Mouse (Mus musculus) midbrain, embryonic 12.5 days (tissue): Measurements from ENCODE around the gene Snn. TPM values are rescaled to one million over a fixed set of nuclear protein-coding genes. Genes with fewer than 3 reads are reported as not detected.

Experiments
- ATAC-seq: fragments of 200-750 bp; cut with Nextera tagmentation; 2 replicates; pipeline ENCODE4 v1.8.0; 2017; ENCODE audit warnings: low read depth, moderate TSS enrichment, moderate library complexity; ENCODE audit not compliant: low FRiP score
- H3K27ac ChIP-seq: fragments of 300-500 bp; sonication (generic); replicated peaks from 2 replicates; pipeline ENCODE4 v1.5.1; 2016; ENCODE audit warnings: mild to moderate bottlenecking
- H3K27me3 ChIP-seq: fragments of 300-500 bp; sonication (generic); 2 replicates; pipeline ENCODE4 v1.6.1; 2016; ENCODE audit warnings: mild to moderate bottlenecking
- H3K36me3 ChIP-seq: fragments of 300-500 bp; sonication (generic); 2 replicates; pipeline ENCODE4 v1.6.1; 2016
- H3K4me1 ChIP-seq: fragments of 300-500 bp; sonication (generic); 2 replicates; pipeline ENCODE4 v1.6.1; 2016
- H3K4me2 ChIP-seq: fragments of 300-500 bp; sonication (generic); replicated peaks from 2 replicates; pipeline ENCODE4 v1.6.1; 2016; ENCODE audit warnings: mild to moderate bottlenecking, moderate library complexity
- H3K4me3 ChIP-seq: fragments of 300-500 bp; sonication (generic); 2 replicates; pipeline ENCODE4 v1.5.1; 2016; ENCODE audit warnings: mild to moderate bottlenecking
- H3K9ac ChIP-seq: fragments of 300-500 bp; sonication (generic); replicated peaks from 2 replicates; pipeline ENCODE4 v1.6.1; 2016; ENCODE audit warnings: mild to moderate bottlenecking, moderate library complexity
- H3K9me3 ChIP-seq: fragments of 300-500 bp; sonication (generic); 2 replicates; pipeline ENCODE4 v1.6.1; 2016; ENCODE audit warnings: mild to moderate bottlenecking
- WGBS: fragments of 180-500 bp; shearing (Covaris S2); methylation state at CpG from one replicate; pipeline ENCODE4 v1.1.7; 2016; 5-methylcytosine and 5-hydroxymethylcytosine counted together
- polyA plus RNA-seq: library from polyadenylated mRNA; unstranded; fragments of >200 nt; fragmentation: Nextera tagmentation; extraction: Ambion mirVana; gene quantifications from 2 replicates; pipeline ENCODE4 v1.2.1, GENCODE M21; 2016

Snn gene
- polyA plus RNA-seq, 1 experiment from 2014 or later: 113 TPM

- Histone ChIP-seq H3K27ac (no peak overlapping the region), H3K4me1 (no peaks in the 10 kb centered on the region), H3K27me3 (no peaks in the 10 kb centered on the region), H3K9me3 (no peaks in the 10 kb centered on the region), H3K9ac (no peak overlapping the region), H3K4me2 (no peak overlapping the region), H3K4me3 (no peak overlapping the region), H3K36me3 (no peaks in the 10 kb centered on the region)
- WGBS: 66% methylated on average over 6 of the region's 6 CpGs
- ATAC-seq: no peak
These were observed 6.3 kb upstream of the Snn start for GRCm38 (mm10) chr16:11054409-11054808.

GRCm38 (mm10) chr16:11054871-11055270, 5.9 kb upstream of the Snn start:
- no peaks in the 10 kb centered on the region for H3K36me3 ChIP-seq
- no peak for ATAC-seq
- H3K27me3 ChIP-seq: no peaks in the 10 kb centered on the region
- WGBS: 88% methylated on average over 6 of the region's 6 CpGs
- H3K9me3 ChIP-seq: no peaks in the 10 kb centered on the region
- no peak overlapping the region for H3K4me3 ChIP-seq
- H3K4me2 ChIP-seq: no peak overlapping the region
- H3K27ac ChIP-seq: no peak overlapping the region
- H3K9ac ChIP-seq: no peak overlapping the region
- H3K4me1 ChIP-seq: no peaks in the 10 kb centered on the region

DNA sequence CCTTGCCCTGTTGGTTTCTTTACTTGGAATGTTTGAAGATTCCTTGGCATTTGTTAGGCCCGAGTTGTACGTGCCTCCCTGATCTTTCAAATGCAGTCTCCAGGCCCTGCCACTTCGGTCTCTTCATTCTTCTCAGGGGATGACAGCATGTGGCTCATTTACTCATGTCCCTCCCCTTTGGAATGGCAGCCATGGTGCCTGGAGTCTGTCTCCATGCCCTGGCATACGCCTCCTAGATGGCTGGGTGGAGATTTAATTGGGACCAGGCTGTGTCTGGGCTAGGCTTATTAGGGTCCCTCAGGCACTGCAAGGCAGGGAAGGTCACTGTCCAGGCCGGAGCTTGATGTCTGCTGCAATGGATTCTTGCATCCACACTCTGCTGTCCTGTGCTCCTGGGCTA, 4.8 kb upstream of the Snn start:
- H3K9ac ChIP-seq: no peak overlapping the region
- H3K4me2 ChIP-seq: no peak overlapping the region
- H3K36me3 ChIP-seq: no peaks in the 10 kb centered on the region
- ATAC-seq: no peak
- no peaks in the 10 kb centered on the region for H3K4me1 ChIP-seq
- H3K27me3 ChIP-seq: no peaks in the 10 kb centered on the region
- no peak overlapping the region for H3K4me3 ChIP-seq
- WGBS: 76% methylated on average over 5 of the region's 5 CpGs
- no peaks in the 10 kb centered on the region for H3K9me3 ChIP-seq
- H3K27ac ChIP-seq: no peak overlapping the region

GRCm38 (mm10) chr16:11062794-11063721, 2.3 kb downstream of the Snn start:
- no peak overlapping the region for H3K4me3 ChIP-seq
- no peaks in the 10 kb centered on the region for H3K27me3 ChIP-seq
- H3K36me3 ChIP-seq: no peaks in the 10 kb centered on the region
- H3K27ac ChIP-seq: peak overlapping the region; percentile 75
- no peak overlapping the region; the same call in 1 of the 2 replicates for H3K4me2 ChIP-seq
- H3K9ac ChIP-seq: peak overlapping the region; percentile 32; the same call in 1 of the 2 replicates
- H3K9me3 ChIP-seq: no peaks in the 10 kb centered on the region
- no peak; the same call in 1 of the 2 replicates for ATAC-seq
- WGBS: 20% methylated on average over 13 of the region's 13 CpGs
- H3K4me1 ChIP-seq: peaks cover 37% of the 10 kb centered on the region

- WGBS: 95% methylated on average over 4 of the region's 4 CpGs
- Histone ChIP-seq H3K9ac (no peak overlapping the region), H3K4me2 (no peak overlapping the region), H3K4me3 (no peak overlapping the region), H3K36me3 (no peaks in the 10 kb centered on the region), H3K27me3 (no peaks in the 10 kb centered on the region), H3K9me3 (no peaks in the 10 kb centered on the region), H3K27ac (no peak overlapping the region), H3K4me1 (peaks cover 49% of the 10 kb centered on the region)
- no peak for ATAC-seq
These were observed 3.6 kb downstream of the Snn start for GRCm38 (mm10) chr16:11064341-11064740.

DNA sequence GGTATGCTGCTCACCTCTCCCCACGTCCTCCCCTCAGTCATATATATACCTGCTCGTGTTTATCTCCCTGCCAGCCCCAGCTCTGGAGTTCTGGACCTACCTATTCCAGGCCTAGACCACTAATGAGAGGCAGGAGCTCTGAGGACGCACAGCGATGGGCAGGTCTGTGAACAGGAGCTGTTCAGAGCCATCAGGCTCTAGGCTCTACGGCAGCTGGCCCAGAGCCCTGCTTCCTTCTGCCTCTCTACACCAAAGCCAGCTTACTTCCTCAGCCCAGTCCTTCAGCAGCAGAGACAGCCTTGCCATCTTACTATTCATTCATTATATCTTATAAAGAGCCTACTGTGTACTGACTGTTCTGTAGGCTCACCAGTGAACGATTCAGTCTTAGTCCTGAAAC, 4.0 kb downstream of the Snn start:
- ATAC-seq: no peak
- Histone ChIP-seq H3K27me3 (no peaks in the 10 kb centered on the region), H3K4me2 (peak overlapping the region; percentile 87; the same call in 1 of the 2 replicates), H3K36me3 (no peaks in the 10 kb centered on the region), H3K27ac (no peak overlapping the region), H3K4me1 (peaks cover 53% of the 10 kb centered on the region), H3K9ac (no peak overlapping the region), H3K4me3 (no peak overlapping the region; the same call in 1 of the 2 replicates), H3K9me3 (no peaks in the 10 kb centered on the region)
- WGBS: 94% methylated on average over 6 of the region's 6 CpGs

DNA sequence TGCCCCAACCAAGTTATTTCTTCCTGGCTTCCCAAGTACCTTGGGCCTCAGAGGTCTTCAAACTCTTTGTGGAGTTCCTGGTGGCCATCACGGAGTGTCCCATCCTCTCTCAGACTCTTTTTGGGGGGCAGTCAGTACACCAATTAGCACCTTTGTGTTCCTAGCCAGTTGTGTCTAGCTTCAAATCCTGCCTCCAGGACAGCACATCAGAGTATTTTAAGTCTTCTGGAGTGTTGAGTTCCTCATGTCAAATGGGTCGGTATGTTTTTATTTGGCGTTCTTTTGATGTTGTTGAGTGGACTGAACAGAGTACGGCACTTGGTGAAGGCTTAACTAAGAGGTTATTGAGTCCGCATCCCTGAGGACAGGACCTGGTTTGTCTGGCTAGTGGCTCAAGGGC, 4.7 kb downstream of the Snn start:
- WGBS: 51% methylated on average over 5 of the region's 5 CpGs

GRCm38 (mm10) chr16:11066029-11066832, 5.5 kb downstream of the Snn start, which contains the start of gene Litaf:
TSS of gene Litaf (minus strand) at chr16:11066157.
- peak within 1 kb of the TSS; percentile 99 for H3K27ac ChIP-seq
- peak within 1 kb of the TSS; percentile 87 for H3K4me2 ChIP-seq
- ATAC-seq: peak; percentile 97
- no peaks in the 10 kb centered on the region for H3K9me3 ChIP-seq
- peak within 1 kb of the TSS; percentile 88 for H3K9ac ChIP-seq
- peaks cover 58% of the 10 kb centered on the region for H3K4me1 ChIP-seq
- H3K27me3 ChIP-seq: no peaks in the 10 kb centered on the region
- WGBS: under 1% methylated on average over 75 of the region's 78 CpGs
- H3K36me3 ChIP-seq: 0 out of 2 replicates have a peak, but pooled peaks cover 3% of the 10 kb centered on the region
- H3K4me3 ChIP-seq: peak within 1 kb of the TSS; percentile 84

More for the DNA sequence above, 4.7 kb downstream of the Snn start:
- Histone ChIP-seq H3K36me3 (no peaks in the 10 kb centered on the region), H3K4me3 (peak overlapping the region; percentile 84), H3K9me3 (no peaks in the 10 kb centered on the region), H3K4me1 (peaks cover 58% of the 10 kb centered on the region), H3K27me3 (no peaks in the 10 kb centered on the region), H3K27ac (peak overlapping the region; percentile 99), H3K4me2 (peak overlapping the region; percentile 87), H3K9ac (peak overlapping the region; percentile 53)
- no peak for ATAC-seq

DNA sequence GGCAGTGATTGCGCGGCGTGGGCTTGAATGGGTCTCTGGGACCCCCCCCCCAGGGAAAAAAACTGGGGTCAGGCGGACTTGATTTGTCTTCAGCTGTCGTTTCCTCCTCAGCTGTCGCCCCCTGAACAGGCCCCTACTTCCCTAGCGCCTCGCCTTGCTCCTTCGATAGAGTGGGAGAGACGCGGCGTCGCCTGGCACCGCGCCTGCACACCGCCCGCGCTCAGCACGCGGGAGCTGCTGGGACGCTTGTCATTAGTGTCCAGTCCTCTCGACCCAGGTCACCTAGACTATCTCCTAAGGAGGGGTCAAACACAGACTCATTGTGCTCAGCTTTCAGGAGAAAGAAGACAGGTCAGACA, 6.1 kb downstream of the Snn start:
- Histone ChIP-seq H3K4me1 (peaks cover 58% of the 10 kb centered on the region), H3K9me3 (no peaks in the 10 kb centered on the region)
- under 1% methylated on average over 22 of the region's 22 CpGs for WGBS

DNA sequence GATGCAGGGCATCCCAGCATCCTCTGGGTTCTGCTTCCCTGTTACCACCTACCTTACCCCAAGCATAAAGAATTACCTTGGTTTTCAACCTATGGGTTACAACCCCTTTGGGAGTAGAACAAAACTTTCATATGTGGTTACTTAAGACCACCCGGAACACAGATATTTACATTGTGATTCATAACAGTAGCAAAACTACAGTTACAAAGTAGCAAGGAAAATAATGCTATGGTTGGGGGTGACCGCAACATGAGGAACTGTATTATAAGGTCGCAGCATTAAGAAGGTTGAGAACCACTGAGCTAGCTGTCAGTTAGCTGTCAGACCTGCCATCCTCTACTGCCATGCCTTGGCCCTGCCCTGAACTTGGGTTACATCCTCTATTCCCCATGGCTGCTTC, 7.9 kb downstream of the Snn start:
- Histone ChIP-seq H3K36me3 (peaks cover 25% of the 10 kb centered on the region), H3K9ac (0 out of 2 replicates have a peak overlapping the region, but pooled peaks have one; percentile 88), H3K9me3 (no peaks in the 10 kb centered on the region), H3K4me2 (peak overlapping the region; percentile 87), H3K27ac (no peak overlapping the region), H3K27me3 (no peaks in the 10 kb centered on the region), H3K4me1 (peaks cover 54% of the 10 kb centered on the region), H3K4me3 (no peak overlapping the region)
- ATAC-seq: no peak
- 93% methylated on average over 3 of the region's 3 CpGs for WGBS

More for the DNA sequence above, 6.1 kb downstream of the Snn start:
- Histone ChIP-seq H3K27me3 (no peaks in the 10 kb centered on the region), H3K4me3 (peak overlapping the region; percentile 84), H3K27ac (peak overlapping the region; percentile 99), H3K4me2 (peak overlapping the region; percentile 87), H3K36me3 (peaks cover 7% of the 10 kb centered on the region), H3K9ac (peak overlapping the region; percentile 88)
- peak; percentile 41 for ATAC-seq

GRCm38 (mm10) chr16:11069271-11069670, 8.5 kb downstream of the Snn start:
- H3K4me1 ChIP-seq: peaks cover 49% of the 10 kb centered on the region
- H3K4me2 ChIP-seq: peak overlapping the region; percentile 87
- ATAC-seq: no peak

More at GRCm38 (mm10) chr16:11069271-11069670, 8.5 kb downstream of the Snn start:
- H3K4me3 ChIP-seq: no peak overlapping the region
- H3K36me3 ChIP-seq: peaks cover 31% of the 10 kb centered on the region
- no peaks in the 10 kb centered on the region for H3K27me3 ChIP-seq
- WGBS: 84% methylated on average over 6 of the region's 6 CpGs
- H3K9ac ChIP-seq: no peak overlapping the region
- no peaks in the 10 kb centered on the region for H3K9me3 ChIP-seq
- H3K27ac ChIP-seq: no peak overlapping the region
